Mouse (Mus musculus) heart, embryonic 10.5 days (tissue): ENCODE results near the gene Garnl3. TPM values are rescaled to one million over a fixed set of nuclear protein-coding genes. Genes with fewer than 3 reads are reported as not detected.

Experiments
- DNase-seq: peaks from one replicate; pipeline ENCODE4 v3.0.0-alpha.2; 2017; ENCODE audit warnings: low spot score
- H3K27ac ChIP-seq: fragments of 300-500 bp; sonication (generic); 2 replicates; pipeline ENCODE4 v1.5.1; 2016; ENCODE audit warnings: mild to moderate bottlenecking
- H3K27me3 ChIP-seq: fragments of 300-500 bp; sonication (generic); 2 replicates; pipeline ENCODE4 v1.6.1; 2016; ENCODE audit warnings: mild to moderate bottlenecking; ENCODE audit not compliant: poor library complexity, insufficient read depth, severe bottlenecking
- H3K36me3 ChIP-seq: fragments of 300-500 bp; sonication (generic); 2 replicates; pipeline ENCODE4 v1.6.1; 2016; ENCODE audit warnings: mild to moderate bottlenecking, moderate library complexity
- H3K4me1 ChIP-seq: fragments of 300-500 bp; sonication (generic); 2 replicates; pipeline ENCODE4 v1.6.1; 2016; ENCODE audit warnings: mild to moderate bottlenecking
- H3K4me3 ChIP-seq: fragments of 300-500 bp; sonication (generic); 2 replicates; pipeline ENCODE4 v1.5.1; 2016; ENCODE audit warnings: mild to moderate bottlenecking, moderate library complexity
- H3K9me3 ChIP-seq: fragments of 300-500 bp; sonication (generic); 2 replicates; pipeline ENCODE4 v1.6.1; 2016; ENCODE audit warnings: mild to moderate bottlenecking, moderate library complexity
- WGBS: fragments of 180-500 bp; shearing (Covaris S2); methylation state at CpG from one replicate; pipeline ENCODE4 v1.1.7; 2016; 5-methylcytosine and 5-hydroxymethylcytosine counted together
- polyA plus RNA-seq: library from polyadenylated mRNA; unstranded; fragments of >200 nt; fragmentation: Nextera tagmentation; extraction: Ambion mirVana; gene quantifications from 2 replicates; pipeline ENCODE4 v1.2.1, GENCODE M21; 2016

Garnl3 gene
- polyA plus RNA-seq, 1 experiment from 2014 or later, result 10.5 TPM

DNA sequence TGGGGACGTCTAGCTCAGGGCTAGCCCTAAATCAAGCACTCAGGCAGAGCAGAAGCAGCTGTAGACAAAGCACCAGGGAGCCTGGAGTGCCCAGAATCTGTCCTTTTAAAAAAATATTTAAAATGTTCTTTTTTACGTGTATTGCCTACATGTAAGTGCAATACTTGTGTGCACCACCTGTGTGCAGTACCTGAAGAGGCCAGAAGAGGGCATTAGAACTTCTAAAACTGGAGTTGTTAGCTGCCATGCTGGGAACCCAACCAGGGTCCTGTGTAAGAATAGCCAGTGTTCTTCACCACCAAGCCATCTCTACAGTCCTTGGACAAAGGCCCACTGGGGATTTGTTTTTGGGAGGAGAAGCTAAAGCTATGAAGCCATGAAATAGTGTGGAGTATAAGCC is 176.9 kb downstream of the Garnl3 start:
- H3K4me3 ChIP-seq, result no peak overlapping the region
- H3K27me3 ChIP-seq, result no peaks in the 10 kb centered on the region
- H3K9me3 ChIP-seq, result no peaks in the 10 kb centered on the region
- no peak overlapping the region for H3K27ac ChIP-seq
- 91% methylated on average over 2 of the region's 2 CpGs for WGBS
- no peak for DNase-seq
- peaks cover 12% of the 10 kb centered on the region for H3K4me1 ChIP-seq
- H3K36me3 ChIP-seq, result peaks cover 72% of the 10 kb centered on the region

DNA sequence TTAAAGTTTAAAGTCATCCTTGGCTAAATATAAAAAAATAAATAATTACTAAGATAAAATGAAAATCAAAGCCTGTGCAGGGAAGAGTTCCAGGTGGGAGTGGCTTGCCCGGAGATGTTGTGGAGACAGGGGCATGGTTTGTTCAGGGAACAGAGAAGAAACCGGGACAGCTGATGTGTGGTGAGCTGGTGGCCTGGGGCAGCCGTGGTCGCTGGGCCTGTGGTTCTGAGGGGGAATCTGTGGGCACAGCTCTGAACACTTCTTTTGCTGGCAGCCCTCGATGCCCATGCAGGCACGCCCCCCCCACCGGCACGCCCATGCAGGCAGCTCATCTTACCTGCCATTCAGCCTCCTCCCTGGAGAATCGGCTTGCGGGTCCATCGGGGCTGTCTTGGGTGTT is 184.0 kb downstream of the Garnl3 start:
- Histone ChIP-seq H3K27me3 (no peaks in the 10 kb centered on the region), H3K36me3 (peaks cover 70% of the 10 kb centered on the region), H3K4me1 (peaks cover 8% of the 10 kb centered on the region; the same call in 1 of the 2 replicates), H3K4me3 (no peak overlapping the region), H3K27ac (no peak overlapping the region), H3K9me3 (no peaks in the 10 kb centered on the region)
- DNase-seq, result no peak
- WGBS, result 88% methylated on average over 11 of the region's 11 CpGs

DNA sequence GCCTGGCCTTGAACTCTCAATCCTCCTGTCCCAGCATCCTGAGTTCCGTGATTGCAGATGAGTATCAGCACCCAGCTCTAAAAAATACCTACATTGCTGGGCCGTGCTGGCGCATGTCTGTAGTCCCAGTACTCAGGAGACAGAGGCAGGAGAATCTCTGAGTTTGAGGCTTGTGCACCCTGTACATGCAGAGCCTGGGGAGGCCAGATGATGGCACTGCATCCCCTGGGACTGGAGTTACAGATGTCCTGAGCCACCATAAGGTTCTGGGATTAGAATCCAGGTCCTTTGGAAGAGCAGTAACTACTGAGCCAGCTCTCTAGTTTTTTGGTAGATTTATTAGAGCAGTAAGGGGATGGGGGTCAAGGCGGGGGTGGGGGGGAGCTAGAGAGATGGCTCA is 191.0 kb downstream of the Garnl3 start:
- Histone ChIP-seq H3K27me3 (no peaks in the 10 kb centered on the region), H3K4me1 (no peaks in the 10 kb centered on the region; the same call in 1 of the 2 replicates), H3K4me3 (no peak overlapping the region), H3K36me3 (peaks cover 67% of the 10 kb centered on the region), H3K27ac (no peak overlapping the region), H3K9me3 (no peaks in the 10 kb centered on the region)
- WGBS, result 90% methylated on average over 4 of the region's 4 CpGs
- DNase-seq, result no peak

DNA sequence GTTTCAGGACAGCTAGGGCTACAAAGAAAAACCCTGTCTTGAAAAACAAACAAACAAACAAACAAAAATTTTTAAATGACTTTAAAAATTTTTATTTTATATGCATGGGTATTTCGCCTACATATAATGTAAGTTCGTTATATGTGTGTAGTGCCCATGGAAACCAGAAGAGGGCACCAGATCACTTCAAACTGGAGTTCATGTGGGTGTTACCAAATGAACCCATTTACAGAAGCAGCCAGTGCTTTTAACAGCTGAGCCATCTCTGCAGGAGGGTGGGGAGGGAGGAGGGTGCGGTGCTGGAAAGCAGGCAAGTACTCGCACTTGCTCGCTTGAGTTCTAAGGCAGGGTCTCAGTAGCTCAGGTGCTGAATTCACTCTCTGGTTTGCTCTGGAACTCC is 192.0 kb downstream of the Garnl3 start:
- 62% methylated on average over 5 of the region's 5 CpGs for WGBS
- H3K9me3 ChIP-seq, result no peaks in the 10 kb centered on the region
- no peak for DNase-seq
- peaks cover 63% of the 10 kb centered on the region for H3K36me3 ChIP-seq
- no peak overlapping the region for H3K4me3 ChIP-seq
- H3K27me3 ChIP-seq, result no peaks in the 10 kb centered on the region
- H3K4me1 ChIP-seq, result no peaks in the 10 kb centered on the region; the same call in 1 of the 2 replicates
- H3K27ac ChIP-seq, result no peak overlapping the region

DNA sequence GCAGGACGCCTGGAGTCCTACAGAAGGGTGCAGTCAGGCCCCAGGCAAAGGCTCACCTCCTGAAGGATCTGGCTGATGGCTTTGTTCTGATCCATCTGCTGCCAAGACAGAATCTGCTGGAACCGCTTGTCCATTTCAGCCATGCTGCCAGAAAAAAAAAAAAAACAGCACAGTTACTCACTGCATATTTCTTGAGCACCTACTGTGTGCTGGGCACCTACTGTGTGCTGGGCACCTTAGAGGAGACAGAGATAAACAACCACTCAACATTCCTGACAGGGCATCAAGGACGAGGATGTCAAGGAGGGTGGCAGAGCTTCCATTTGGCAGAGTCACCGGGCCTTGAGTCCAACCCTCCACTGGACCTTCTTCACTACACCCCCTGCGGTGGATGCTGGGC is 192.7 kb downstream of the Garnl3 start:
- no peaks in the 10 kb centered on the region for H3K27me3 ChIP-seq
- H3K36me3 ChIP-seq, result peaks cover 67% of the 10 kb centered on the region
- no peak overlapping the region for H3K27ac ChIP-seq
- no peak for DNase-seq
- H3K4me3 ChIP-seq, result no peak overlapping the region
- no peaks in the 10 kb centered on the region; the same call in 1 of the 2 replicates for H3K4me1 ChIP-seq
- no peaks in the 10 kb centered on the region for H3K9me3 ChIP-seq
- WGBS, result 78% methylated on average over 5 of the region's 5 CpGs

Other genes with a start within 250 kb of the Garnl3 start
- 121 and 170 TPM in 2 replicates for gene Rpl12, start 170.1 kb downstream of the Garnl3 start, polyA plus RNA-seq
- gene Lrsam1, start 170.0 kb downstream of the Garnl3 start, polyA plus RNA-seq, result 7.6 and 8.6 TPM in 2 replicates
- gene Slc2a8, start 149.6 kb downstream of the Garnl3 start, polyA plus RNA-seq, result 20.8 and 23.4 TPM in 2 replicates
- 40.4 and 49.8 TPM in 2 replicates for gene Angptl2, start 84.4 kb upstream of the Garnl3 start, polyA plus RNA-seq
- gene Ralgps1, start 239.8 kb upstream of the Garnl3 start, polyA plus RNA-seq, result 3.8 and 6.4 TPM in 2 replicates